Mouse (Mus musculus) embryo, embryonic 9.5 days (tissue): ENCODE results near the gene Gm13178.

Source experiments
- DNase-seq: peaks from one replicate; pipeline ENCODE4 v3.0.0-alpha.2; 2017; ENCODE audit errors: extremely low spot score

Gm13178 gene

DNA sequence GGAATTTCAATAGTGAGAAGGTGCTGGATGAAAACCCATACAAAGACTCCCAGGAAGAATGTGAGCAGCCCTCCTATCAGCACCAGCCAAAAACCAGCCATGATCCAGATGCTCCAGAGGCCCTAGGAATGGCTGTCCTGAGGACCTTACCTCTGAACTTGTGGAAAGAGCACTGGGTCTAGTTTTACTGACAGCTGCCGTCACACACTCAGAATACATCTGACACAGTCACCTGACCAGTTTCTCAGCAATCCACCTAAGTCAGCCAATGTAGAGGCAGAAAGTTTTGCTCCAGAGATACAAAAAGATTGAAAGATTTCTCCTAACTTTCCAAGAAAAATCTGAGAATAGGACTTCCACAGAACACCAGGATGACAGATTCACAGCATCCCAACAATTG, at the start of gene Gm13178:
Gene Gm13178, minus strand, starts transcription at position 101 of the 400 bp plus-strand sequence.
- DNase-seq, result no peak

DNA sequence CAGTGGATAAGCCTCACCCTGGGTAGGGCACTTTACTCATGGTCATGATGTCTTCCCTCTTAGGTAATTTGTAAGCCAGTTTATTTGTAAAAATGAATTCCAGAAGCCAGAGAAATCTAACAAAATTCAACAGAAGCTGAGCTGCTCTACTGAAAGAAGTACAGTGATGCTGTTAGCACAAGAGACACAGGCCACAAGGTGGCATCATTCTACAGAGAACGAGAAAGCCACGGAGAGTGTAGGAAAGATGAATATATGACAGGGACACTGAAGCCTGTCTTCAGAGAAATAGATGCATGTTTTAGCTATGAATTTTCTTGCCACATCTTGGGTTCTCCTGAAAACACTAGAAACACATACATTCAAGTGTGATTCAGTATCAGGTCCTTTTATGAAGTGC, 44.5 kb upstream of the Gm13178 start:
- DNase-seq, result peak; percentile 7

DNA sequence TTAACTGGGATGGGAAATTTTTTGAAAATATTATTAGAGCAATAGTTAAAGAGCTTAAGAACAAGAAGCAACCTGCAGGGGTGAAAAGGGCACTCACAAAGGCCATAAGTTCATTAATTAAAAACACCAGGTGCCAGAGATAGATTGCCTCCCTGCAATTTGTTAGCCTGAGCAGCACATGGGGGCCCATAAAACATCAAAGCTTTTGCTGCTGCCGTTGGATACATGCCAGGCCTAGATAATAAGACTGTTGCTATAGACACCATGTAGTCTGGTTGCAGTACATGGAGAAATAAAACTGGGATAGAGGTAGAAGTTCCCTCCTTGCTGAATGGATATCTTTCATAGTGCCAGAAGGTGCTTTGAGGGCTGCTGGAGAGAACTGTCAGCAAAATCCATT, 27.9 kb upstream of the Gm13178 start:
- DNase-seq, result peak; percentile 6

DNA sequence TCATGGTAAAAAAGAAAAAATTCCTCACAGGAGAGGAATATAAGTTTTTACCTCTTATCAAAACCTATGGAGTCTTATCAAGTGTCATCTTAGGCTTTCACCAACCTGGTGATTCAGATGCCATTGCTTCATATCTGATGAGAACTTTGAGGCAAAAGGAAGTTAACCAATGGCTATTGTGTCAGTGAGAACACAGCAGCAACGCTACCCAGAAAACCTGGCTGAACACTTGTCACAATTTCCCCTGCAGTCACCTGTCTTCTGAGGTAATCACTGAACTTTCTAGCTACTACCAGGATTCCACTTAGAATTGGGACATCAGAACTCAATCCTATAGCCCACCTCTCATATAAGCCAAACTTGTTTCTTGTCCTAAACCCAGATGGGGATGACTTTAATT, 1.5 kb downstream of the Gm13178 start:
- DNase-seq, result no peak

DNA sequence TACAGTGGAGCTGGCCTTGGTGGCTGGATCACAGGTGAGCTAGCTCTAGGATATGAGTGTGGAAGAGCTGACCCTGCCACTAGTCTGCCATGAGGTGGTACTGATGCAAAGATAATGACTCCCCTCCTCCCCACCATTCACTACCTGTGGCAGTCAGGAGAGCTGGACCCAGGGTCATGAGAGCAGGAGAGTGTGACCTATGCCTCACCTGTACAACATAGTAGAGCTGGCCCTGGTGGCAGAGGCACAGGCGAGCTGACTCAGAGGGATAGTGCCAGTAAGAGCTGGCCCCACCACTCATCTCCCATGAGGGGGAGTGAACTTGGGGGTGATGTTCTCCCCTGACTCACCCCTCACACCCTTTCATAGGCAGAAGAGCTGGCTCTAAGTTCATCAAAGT, 2.9 kb downstream of the Gm13178 start:
- no peak for DNase-seq

DNA sequence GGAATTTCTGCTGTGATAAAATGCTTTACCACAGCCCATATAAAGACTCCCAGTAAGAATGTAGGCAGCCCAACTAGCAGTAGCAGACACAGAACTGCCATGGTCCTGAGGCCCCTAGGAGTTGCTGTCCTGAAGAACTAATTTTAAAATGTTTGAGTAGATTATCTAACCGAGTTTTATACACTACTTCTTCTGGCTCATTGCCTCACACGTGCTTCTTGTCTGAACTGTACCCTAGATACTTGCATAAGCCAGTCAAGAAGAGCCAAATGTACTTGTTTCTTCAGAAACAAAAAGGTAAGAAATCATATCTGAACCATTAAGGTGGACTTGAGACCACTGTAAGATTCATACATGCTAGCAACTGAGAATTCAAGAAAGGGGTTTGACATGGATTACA, 34.9 kb downstream of the Gm13178 start, which contains the start of gene Gm436:
Gene Gm436, minus strand, starts transcription at position 101 of the 400 bp plus-strand sequence.
- DNase-seq, result no peak
